Mouse (Mus musculus) adrenal gland, adult 2 months (tissue): ENCODE data around the gene Cd68. TPM values are rescaled to one million over a fixed set of nuclear protein-coding genes. Genes with fewer than 3 reads are reported as not detected.
A peak's percentile ranks its signal among the peaks of the same experiment; 100 is the strongest.
"Not testable (repeated sequence)": the region's sequence is repeated elsewhere in the genome, so short reads cannot be mapped to it uniquely, and the experiment has no call there.

Source experiments
- DNase-seq: peaks from one replicate; pipeline ENCODE4 v3.0.0; 2021
- long read RNA-seq: library from polyadenylated mRNA; stranded (forward); transcript quantifications from one replicate; pipeline ENCODE4 v2.0.0, GENCODE M21; 2021
- polyA plus RNA-seq: library from polyadenylated mRNA; depleted of rRNA; stranded (reverse); fragments of >200 nt; gene quantifications from 2 replicates; pipeline ENCODE4 v1.2.3, GENCODE M21; 2012; rRNA removed
- total RNA-seq, 2 experiments: library from RNA; stranded (reverse); gene quantifications; 2 replicates each; pipeline ENCODE4 v1.2.3; 2021

Cd68 gene
- 10 to 100 TPM; 16.8 to 53.0 TPM for total RNA-seq
- polyA plus RNA-seq = 24.5 and 36.9 TPM in 2 replicates
- long read RNA-seq, transcript Cd68-201 (6 exons, 1,230 nt) = major isoform, 5 of 5 reads
- long read RNA-seq, partial matches to known transcripts = 0 of 5 reads
- long read RNA-seq, other reads (novel, unspliced or antisense) = 0 of 5 reads

GRCm38 (mm10) chr11:69665961-69666664, at the start of gene Cd68:
TSS of gene Cd68 (minus strand) at chr11:69666153.
- peak; percentile 71 for DNase-seq

GRCm38 (mm10) chr11:69715482-69715881, 49.5 kb upstream of the Cd68 start:
- DNase-seq = peak; percentile 45

GRCm38 (mm10) chr11:69714636-69715329, 48.8 kb upstream of the Cd68 start:
- DNase-seq = no peak

GRCm38 (mm10) chr11:69712954-69713672, 47.2 kb upstream of the Cd68 start:
- DNase-seq = no peak

GRCm38 (mm10) chr11:69711082-69711481, 45.1 kb upstream of the Cd68 start:
- DNase-seq = no peak

GRCm38 (mm10) chr11:69710470-69710869, 44.5 kb upstream of the Cd68 start:
- no peak for DNase-seq

- no peak for DNase-seq
These were observed 43.8 kb upstream of the Cd68 start for GRCm38 (mm10) chr11:69709554-69710446.

GRCm38 (mm10) chr11:69708614-69709265, 42.8 kb upstream of the Cd68 start:
- no peak for DNase-seq

- DNase-seq = no peak
These were observed 42.0 kb upstream of the Cd68 start for GRCm38 (mm10) chr11:69707873-69708381.

GRCm38 (mm10) chr11:69707480-69707847, 41.5 kb upstream of the Cd68 start:
- no peak for DNase-seq

GRCm38 (mm10) chr11:69706775-69707479, 41.0 kb upstream of the Cd68 start:
- DNase-seq = peak; percentile 93

GRCm38 (mm10) chr11:69704613-69705010, 38.7 kb upstream of the Cd68 start:
- no peak for DNase-seq

GRCm38 (mm10) chr11:69703814-69704612, 38.1 kb upstream of the Cd68 start:
- no peak for DNase-seq

- DNase-seq = not testable (repeated sequence)
These were observed 37.4 kb upstream of the Cd68 start for GRCm38 (mm10) chr11:69703381-69703780.

- DNase-seq = not testable (repeated sequence)
These were observed 36.9 kb upstream of the Cd68 start for GRCm38 (mm10) chr11:69702886-69703285.

GRCm38 (mm10) chr11:69699595-69699994, 33.6 kb upstream of the Cd68 start:
- DNase-seq = peak; percentile 39

- DNase-seq = no peak
These were observed 32.6 kb upstream of the Cd68 start for GRCm38 (mm10) chr11:69698574-69698973.

GRCm38 (mm10) chr11:69697396-69697795, 31.4 kb upstream of the Cd68 start:
- DNase-seq = no peak
